Mouse (Mus musculus): Measurements from ENCODE around the gene Zdhhc1.

Zdhhc1 gene

GRCm38 (mm10) chr8:105461085-105461803 lies 35.5 kb downstream of the Zdhhc1 start:
- DNase-seq (ENCODE audit: extremely low read depth, low read depth), result no peak

- peak; percentile 89 for DNase-seq (ENCODE audit: extremely low read depth, low read depth)
Measured at GRCm38 (mm10) chr8:105455218-105455617, 41.5 kb downstream of the Zdhhc1 start.

GRCm38 (mm10) chr8:105454088-105454487 lies 42.6 kb downstream of the Zdhhc1 start:
- DNase-seq (ENCODE audit: extremely low read depth, low read depth), result no peak

- DNase-seq (ENCODE audit: extremely low read depth, low read depth), result peak; percentile 43
Measured at GRCm38 (mm10) chr8:105453296-105453695, 43.4 kb downstream of the Zdhhc1 start.

- DNase-seq (ENCODE audit: extremely low read depth, low read depth), result no peak
Measured at GRCm38 (mm10) chr8:105451903-105452603, 44.6 kb downstream of the Zdhhc1 start.

- no peak for DNase-seq (ENCODE audit: extremely low read depth, low read depth)
Measured at GRCm38 (mm10) chr8:105450977-105451376, 45.7 kb downstream of the Zdhhc1 start.

GRCm38 (mm10) chr8:105448596-105448995 lies 48.1 kb downstream of the Zdhhc1 start:
- DNase-seq (ENCODE audit: extremely low read depth, low read depth), result no peak

DNA sequence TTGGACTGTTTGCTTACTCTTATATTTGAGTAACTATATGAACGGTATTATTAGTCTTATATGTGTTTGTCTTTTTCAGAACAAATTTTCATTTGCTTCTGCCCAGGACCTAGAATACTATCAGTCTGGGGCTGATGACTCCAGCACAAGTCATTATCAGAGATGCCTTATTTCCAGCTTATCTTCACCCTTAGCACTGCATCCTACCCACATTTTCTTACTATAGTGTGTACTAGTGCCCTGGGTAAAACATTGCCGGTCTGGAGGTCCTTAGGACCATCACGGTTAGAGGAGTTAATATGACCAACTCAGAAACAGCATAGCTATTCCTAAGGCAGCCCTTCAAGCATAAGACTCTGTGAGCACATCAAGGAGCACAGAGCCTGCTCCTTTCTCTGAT lies 48.5 kb downstream of the Zdhhc1 start:
- DNase-seq (ENCODE audit: extremely low read depth, low read depth), result no peak

DNA sequence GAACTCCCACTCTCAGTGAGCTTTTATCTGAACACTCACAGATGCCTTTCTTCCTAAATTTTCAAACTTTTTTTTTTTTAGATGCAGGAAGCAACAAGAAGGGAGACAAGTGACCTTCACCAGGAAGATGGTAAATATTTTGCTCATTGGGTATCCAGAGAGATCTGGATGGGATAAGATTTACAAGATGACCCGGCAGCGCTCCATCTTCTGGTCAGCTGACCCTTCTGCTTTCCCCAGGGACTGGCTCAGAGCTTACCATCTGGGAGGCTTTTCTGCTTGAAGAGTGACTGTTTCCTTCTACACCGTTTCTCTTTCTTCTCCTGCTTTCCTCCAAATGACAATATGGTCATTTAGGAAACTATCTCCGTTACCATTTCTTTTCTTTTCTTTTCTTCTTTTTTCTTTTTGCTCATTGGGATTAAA lies 50.6 kb downstream of the Zdhhc1 start:
- DNase-seq (ENCODE audit: extremely low read depth, low read depth), result no peak

GRCm38 (mm10) chr8:105445296-105446126 lies 51.2 kb downstream of the Zdhhc1 start:
- DNase-seq (ENCODE audit: extremely low read depth, low read depth), result no peak

DNA sequence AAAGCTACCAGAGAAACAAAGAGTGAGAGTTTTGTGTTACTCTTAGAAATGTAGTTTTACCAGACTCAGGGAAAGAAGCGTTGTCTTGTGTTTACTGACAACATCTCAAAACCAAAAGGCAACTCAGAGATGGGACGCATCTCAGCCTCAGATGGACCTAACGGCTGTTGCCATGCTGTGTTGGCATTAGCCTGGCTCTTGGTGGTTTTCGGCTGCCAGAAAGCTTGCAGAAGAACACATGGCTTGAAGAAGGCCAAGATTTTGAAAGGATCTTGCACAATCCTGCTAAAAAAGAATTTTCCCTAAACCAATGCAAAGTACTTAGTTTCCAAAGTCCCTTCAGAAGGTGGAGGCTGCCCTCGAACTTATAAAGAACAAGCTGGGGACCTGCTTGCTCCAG lies 54.0 kb downstream of the Zdhhc1 start:
- no peak for DNase-seq (ENCODE audit: extremely low read depth, low read depth)

DNA sequence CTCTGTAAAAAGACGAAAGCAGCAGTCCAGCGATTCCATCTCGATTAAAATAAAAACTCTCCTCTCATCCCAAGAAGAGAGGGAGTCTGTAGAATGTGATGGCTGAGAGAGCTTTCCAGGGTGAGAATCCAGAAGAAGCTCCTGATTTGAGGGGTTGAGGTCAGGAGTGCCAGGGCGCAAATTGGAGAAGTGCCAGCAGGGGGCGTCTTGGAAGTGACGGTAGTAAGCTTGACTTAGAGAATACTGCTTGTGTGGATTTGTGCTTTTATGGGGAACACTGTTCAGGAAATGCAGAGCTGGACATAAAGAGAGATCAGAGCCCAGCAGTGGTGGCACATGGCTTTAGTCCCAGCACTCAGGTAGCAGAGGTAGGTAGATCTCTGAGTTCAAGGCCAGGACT lies 55.3 kb downstream of the Zdhhc1 start:
- peak; percentile 21 for DNase-seq (ENCODE audit: extremely low read depth, low read depth)

- DNase-seq (ENCODE audit: extremely low read depth, low read depth), result peak; percentile 56
Measured at GRCm38 (mm10) chr8:105438865-105439264, 57.8 kb downstream of the Zdhhc1 start.

- DNase-seq (ENCODE audit: extremely low read depth, low read depth), result no peak
Measured at GRCm38 (mm10) chr8:105437078-105437748, 59.5 kb downstream of the Zdhhc1 start.

- DNase-seq (ENCODE audit: extremely low read depth, low read depth), result no peak
Measured at GRCm38 (mm10) chr8:105436218-105436617, 60.5 kb downstream of the Zdhhc1 start.

DNA sequence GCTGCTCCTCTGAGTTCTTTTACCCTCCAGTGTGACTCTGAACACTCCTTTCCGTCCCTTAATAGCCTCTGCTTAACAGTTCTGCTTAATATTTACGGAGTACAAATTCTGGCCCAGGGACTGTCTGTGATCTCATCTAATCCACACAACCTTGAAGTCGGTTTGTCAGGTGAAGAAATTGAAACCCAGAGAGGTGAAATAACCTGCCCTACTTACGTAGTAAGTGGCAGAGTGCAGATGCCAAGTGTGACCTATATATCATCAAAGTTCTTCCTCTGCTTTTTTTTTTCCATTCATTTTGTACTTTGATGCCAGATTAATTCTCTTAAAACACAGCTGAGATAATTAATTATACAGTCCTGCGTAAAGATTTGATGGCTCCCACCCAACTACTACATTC lies 62.6 kb downstream of the Zdhhc1 start:
- DNase-seq (ENCODE audit: extremely low read depth, low read depth), result no peak

DNA sequence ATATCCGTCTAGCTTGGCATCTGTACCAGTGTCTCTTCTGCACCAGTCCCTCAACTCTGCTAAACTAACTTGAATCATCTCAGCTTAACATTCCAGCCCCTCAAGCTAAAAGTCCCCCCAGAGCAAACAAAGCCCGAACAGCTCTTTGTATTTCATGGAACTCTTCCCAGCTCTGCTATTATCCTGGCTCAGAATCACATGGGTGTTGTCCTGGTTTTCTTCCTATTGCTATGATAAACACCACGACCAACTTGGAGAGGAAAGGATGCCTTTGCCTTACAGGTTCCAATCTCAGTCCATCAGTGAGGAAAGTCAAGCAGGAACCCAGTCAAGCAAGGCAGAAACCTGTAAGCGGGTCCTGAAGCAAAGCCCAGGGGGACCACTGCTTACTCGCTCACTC lies 63.2 kb downstream of the Zdhhc1 start:
- no peak for DNase-seq (ENCODE audit: extremely low read depth, low read depth)

DNA sequence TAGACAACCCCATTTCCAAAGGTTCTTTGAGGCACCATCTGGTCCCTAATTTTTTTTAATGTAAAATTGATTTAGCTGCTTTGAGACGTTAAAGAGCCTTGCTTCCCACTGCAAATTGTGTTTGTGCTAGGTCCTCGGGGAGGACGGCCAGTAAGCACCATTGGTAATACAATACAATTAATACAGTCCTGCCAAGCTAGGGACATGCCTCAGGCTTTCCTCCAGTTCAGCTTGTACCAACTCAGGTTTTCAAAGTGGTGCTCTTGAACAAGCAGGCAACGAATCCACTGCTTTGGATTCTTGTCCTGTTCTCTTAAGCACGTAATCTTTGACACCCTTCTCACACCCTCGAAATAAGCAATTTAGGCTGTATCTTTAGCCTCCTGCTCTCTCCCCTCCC lies 63.7 kb downstream of the Zdhhc1 start:
- no peak for DNase-seq (ENCODE audit: extremely low read depth, low read depth)

GRCm38 (mm10) chr8:105431743-105432515 lies 64.8 kb downstream of the Zdhhc1 start:
- DNase-seq (ENCODE audit: extremely low read depth, low read depth), result no peak

DNA sequence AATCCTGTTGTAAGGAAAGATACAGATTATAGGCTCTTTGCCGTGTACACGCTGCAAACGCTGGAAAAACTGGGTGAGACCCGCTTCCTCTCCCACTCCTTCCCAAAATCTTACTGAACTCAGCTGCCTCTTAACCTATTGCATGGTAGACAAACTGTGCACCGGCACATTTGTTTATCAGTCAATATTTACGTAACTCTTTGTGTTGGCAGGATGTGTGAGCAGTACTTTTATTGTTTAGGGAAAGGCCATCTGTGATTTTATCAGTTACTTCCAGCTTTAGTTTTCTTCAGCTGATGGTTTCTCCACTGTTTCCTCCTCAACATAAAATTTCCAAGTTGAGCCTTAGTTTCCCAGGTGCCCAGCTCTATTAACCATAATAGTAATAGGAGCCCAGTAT lies 69.8 kb downstream of the Zdhhc1 start:
- no peak for DNase-seq (ENCODE audit: extremely low read depth, low read depth)
